Mouse (Mus musculus): ENCODE measurements around the gene Bhlhe40. TPM values are rescaled to one million over a fixed set of nuclear protein-coding genes. Genes with fewer than 3 reads are reported as not detected.

Gene Bhlhe40
- polyA plus RNA-seq, 1 experiment = 2.0 TPM

DNA sequence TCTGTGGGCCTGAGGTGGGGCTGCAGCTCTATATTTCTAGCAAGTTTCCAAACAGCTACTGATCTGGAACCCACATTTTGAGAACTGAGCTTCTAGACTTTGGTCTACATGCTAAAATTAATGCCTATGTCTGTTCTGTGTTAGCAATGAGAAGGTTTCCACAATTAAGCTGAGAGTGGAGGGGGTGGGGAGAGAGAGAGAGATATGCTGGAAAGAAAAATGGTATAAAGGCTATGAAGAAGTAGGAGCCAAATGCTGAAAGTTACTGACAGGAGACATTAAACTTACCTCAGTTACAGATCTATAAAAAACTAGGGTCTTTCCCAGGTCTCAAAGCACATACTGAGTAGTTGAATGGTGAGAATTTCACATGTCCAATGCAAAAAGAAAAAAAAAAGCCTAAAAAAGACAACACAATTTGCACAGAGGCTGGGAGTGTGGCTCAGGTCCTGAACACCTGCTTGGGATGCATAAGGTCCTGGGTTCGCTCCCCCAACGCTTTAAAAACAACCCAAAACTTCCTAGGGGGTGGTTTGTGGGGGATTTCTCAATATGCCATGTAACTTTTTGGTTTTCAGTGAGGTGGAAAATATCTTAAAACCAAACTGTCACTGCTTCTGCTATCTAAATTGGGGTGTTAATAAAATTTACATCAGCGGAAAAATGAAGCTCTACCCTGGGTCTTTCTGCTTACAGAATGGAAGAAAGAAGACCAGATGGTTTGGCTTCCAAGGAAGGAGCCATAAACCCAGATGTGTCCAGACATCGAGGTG, 50.9 kb downstream of the Bhlhe40 start:
- no peak for TF ChIP-seq POLR2A (IDR thresholded peaks at IDR 0.05; ENCODE audit: borderline replicate concordance, low read depth, low read length)
- TF ChIP-seq CTCF (IDR thresholded peaks at IDR 0.05; ENCODE audit: low read depth, low read length) = no peak
- peaks cover 6% of the 10 kb centered on the region; the same call in 1 of the 2 replicates for H3K4me1 ChIP-seq (ENCODE audit: control insufficient read depth, insufficient read depth, low read length)
- no peak overlapping the region for H3K4me3 ChIP-seq (ENCODE audit: insufficient read depth, low read length)
- no peak overlapping the region for H3K27ac ChIP-seq (ENCODE audit: insufficient read depth, low read depth, low read length)

DNA sequence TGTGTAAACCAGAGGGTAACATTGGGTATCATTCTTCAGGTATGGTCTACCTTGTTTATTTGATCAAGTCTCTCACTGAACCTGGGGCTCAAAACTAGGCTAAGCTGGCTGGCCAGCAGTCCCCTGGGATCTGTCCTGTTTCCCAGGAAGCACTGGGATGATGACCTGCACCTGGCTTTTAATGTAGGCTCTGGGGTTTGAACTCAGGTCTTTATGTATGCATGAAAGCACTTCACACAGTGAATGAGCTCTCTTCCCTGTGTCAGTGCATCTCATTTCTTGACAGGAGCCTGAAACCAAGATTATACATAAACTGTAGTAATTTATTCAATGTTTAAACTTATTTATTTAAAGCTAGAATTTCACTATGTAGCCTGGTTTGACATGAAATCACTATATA, 51.7 kb downstream of the Bhlhe40 start:
- Histone ChIP-seq H3K4me3 (ENCODE audit: insufficient read depth, low read length) (no peak overlapping the region), H3K27ac (ENCODE audit: insufficient read depth, low read depth, low read length) (no peak overlapping the region), H3K4me1 (ENCODE audit: control insufficient read depth, insufficient read depth, low read length) (peaks cover 6% of the 10 kb centered on the region; the same call in 1 of the 2 replicates)
- TF ChIP-seq POLR2A (IDR thresholded peaks at IDR 0.05; ENCODE audit: borderline replicate concordance, low read depth, low read length) (no peak), CTCF (IDR thresholded peaks at IDR 0.05; ENCODE audit: low read depth, low read length) (no peak)

DNA sequence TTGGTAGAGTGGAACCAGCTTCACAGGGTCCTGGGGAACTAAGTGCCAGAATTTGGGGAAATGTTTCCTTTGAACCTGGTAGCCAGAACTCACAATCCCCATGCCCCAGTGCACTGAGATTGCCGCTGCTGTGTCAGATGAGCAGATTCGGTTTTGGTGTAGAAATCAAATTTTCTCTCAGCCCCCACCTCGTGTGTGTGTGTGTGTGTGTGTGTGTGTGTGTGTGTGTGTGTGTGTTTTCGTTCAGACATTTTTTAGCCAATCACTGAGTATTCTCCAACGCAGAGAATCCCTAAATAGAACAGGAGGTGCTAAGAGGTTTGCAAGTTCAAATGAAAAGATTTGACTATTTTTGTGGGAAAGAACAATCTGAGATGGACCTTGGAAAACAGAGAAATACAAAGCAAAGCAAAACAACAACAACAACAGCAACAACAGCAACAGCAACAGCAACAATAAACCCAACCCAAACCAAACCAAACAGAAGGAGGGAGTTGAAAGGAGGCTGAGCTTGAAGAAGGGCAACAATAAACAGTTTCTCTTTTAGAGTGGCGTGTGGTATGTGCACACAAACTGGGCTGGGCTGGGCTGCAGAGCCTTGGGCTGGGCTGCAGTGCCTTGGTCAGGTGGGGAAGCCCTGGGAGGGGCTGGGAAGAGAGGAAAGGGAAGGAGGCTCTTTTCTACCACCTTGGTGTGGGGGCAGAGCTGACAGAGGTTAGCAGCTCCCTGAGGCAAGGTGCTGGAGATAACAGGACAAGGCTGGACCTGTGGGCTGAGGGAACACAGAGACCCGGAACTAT, 52.9 kb downstream of the Bhlhe40 start:
- H3K4me3 ChIP-seq (ENCODE audit: insufficient read depth, low read length) = no peak overlapping the region
- TF ChIP-seq CTCF (IDR thresholded peaks at IDR 0.05; ENCODE audit: low read depth, low read length) = no peak
- no peak for TF ChIP-seq POLR2A (IDR thresholded peaks at IDR 0.05; ENCODE audit: borderline replicate concordance, low read depth, low read length)
- H3K4me1 ChIP-seq (ENCODE audit: control insufficient read depth, insufficient read depth, low read length) = peaks cover 7% of the 10 kb centered on the region; the same call in 1 of the 2 replicates
- no peak overlapping the region for H3K27ac ChIP-seq (ENCODE audit: insufficient read depth, low read depth, low read length)

Other genes with a start within 250 kb of the Bhlhe40 start
- gene Arl8b, start 122.5 kb downstream of the Bhlhe40 start, polyA plus RNA-seq (2012; ENCODE audit: insufficient read depth, insufficient read length, missing spikeins) = 103 and 114 TPM in 2 replicates
- 186 and 200 TPM in 2 replicates for gene Edem1, start 168.0 kb downstream of the Bhlhe40 start, polyA plus RNA-seq (2012; ENCODE audit: insufficient read depth, insufficient read length, missing spikeins)

Data from bone marrow macrophage, adult 2 months (primary cell).